Mouse (Mus musculus) spleen, postnatal 14 days (tissue): ENCODE measurements around the gene Evl.
A peak's percentile ranks its signal among the peaks of the same experiment; 100 is the strongest.

ENCODE experiments used
- DNase-seq, 2 experiments: peaks; one replicate each; pipeline ENCODE4 v3.0.0; 2021 to 2022; ENCODE audit warnings: low spot score in 2 of 2

Evl gene

DNA sequence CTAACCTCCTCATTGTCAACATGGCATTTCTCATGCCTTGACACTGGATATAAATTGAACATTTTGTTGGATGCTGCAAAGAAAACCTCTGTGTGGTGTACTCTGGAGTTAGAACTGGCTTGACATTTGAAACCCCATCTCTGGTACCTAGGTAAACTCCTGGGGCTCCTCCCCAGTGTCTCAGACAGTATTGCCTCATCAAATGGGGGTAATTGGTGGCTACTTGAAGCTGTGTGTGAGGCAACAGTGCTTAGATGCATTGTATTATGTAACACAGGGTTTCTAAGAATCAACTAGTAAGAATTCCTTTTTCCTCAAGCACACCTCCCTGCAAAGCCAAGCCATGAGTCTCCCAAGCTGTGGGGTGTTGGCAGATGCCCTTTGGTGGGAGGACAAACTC is 93.3 kb downstream of the Evl start:
- DNase-seq: no peak

DNA sequence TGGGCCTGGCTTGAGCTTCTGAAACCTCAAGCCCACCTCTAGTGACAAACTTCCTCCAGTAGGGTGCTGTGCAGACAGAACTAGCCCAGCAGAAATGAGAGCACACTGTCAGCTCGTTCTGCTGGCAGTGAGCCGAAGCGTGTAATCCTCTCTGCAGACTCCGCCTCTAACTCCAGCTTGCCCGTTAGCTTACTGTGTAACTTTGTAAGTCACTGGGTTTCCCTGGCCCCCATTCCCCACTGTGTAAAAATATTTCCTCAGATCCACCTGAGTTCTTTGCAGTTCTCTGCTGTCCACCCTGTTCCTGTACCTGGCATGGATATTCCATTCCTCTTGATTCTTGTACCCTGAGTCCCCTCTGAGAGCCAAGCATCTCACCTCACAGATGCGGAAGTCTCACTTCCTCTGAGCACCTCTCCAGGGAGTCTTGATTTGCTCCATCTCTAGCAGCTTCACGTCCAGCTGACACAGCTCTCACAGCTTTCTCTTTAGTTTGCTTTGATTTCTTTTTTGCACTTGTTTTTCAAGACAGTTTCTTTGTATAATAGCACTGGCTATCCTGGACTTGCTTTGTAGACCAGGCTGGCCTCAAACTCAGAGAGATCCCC is 96.6 kb downstream of the Evl start:
- peak in 1 of 2 experiments; percentile 20 for DNase-seq

DNA sequence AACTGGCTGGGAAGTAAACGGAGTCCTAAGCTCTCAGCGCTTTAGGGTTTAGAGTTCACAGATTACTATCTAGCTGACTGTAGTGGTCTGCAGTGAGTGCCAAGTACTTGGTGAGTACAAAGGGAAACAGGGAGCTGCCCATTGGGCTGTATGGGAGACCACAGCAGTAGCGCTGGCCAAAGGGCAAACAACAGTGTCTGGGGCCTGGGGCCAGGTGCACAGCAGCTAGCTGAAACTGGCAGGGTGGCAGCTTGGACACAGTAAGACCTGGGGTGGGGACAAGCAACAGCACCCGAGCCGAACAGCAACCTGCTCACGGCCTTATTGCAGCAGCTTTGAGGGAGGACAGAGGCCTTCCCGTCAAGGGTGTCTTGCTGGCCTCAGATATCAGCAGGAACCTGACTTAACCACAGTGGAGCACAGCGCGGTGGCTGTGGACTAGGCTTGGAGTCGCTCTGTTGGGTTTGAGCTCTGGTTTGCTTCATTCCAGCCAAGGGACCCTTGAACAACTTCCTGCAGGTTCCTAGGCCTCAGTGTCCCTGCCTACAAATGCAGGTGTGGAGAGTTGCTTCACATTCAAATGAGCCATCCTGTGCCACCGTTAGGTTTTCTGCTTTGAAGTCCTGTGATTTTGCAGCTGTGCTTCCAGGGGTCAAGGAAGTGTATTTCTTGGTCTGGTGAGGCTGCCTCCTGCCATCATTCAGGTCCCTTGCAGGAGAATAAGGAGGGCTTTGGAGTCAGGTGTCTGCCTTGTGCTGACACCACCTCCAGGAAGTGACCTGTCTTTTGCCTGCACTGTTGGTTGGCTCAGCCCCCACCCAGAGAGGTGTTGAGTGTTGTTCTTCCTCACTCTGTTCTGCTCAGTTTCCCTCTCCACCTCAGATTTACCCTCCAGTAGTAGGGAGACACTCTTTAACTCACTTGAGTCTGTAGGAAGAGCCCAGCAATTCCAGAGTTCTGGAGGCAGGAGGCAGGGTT is 99.1 kb downstream of the Evl start:
- DNase-seq: no peak

GRCm38 (mm10) chr12:108657350-108657749 is 102.8 kb downstream of the Evl start:
- peak in 1 of 2 experiments; percentile 45 for DNase-seq

- no peak for DNase-seq
Measured at GRCm38 (mm10) chr12:108668606-108669235, 114.2 kb downstream of the Evl start.

GRCm38 (mm10) chr12:108671541-108671940 is 117.0 kb downstream of the Evl start:
- no peak for DNase-seq

DNA sequence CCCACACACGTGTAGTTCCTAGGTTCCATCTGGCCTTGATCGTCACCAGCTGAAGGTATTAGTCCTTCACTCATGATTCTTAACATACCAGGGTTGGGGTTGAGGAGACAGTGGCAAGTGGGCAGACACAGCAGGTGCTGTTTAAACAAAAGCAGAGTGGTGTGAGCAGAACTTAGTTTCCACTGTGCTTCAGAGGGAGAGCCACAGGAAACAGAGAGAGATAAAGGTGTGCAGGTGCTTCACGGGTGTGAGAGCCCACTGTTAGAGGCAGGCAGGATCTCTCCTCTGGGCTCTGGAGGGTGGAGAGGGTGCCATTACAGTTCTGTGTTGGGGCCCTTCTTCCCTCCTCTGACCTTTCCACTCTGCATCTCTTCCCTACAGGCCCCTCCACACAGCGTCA is 118.4 kb downstream of the Evl start:
- DNase-seq: no peak

- no peak for DNase-seq
Measured at GRCm38 (mm10) chr12:108673546-108673945, 119.0 kb downstream of the Evl start.

DNA sequence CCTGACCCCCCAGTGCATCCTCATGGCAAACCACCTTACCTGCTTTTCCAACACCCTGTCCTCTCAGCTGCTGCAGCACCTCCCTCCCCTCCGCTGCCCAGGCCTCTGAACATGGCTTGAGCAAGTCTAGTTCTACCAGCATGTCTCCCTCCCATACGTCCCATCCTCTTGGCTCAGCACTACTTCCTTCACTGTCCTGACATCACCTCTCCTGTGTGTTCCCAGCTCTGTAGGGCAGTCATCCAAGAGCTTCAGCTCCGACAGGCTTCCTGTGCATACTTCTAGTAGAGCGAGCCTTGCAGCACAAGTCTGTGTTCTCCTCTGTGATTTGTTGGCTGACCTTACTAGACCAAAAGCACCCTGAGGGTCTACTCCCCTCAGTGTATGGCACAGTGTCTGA is 120.0 kb downstream of the Evl start:
- DNase-seq: no peak

DNA sequence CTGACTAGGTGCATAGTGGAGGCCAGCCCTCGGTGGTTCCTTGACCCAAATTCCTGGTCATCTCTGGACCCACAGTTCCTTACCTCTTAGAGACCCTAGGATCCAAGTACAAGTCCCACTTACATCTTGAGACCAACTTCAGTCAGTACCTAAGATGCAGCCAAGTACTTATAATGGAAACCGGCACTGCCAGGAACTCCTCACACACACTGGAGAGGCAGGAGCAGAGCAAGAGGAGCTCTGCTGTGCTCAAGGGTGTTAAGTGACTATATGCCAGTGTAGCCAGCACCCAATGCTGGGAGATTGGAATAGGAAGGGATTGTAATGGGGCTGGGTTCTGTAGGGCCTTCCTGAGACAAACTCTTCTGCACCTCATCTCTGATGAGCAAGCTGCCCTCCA is 120.4 kb downstream of the Evl start:
- DNase-seq: no peak

GRCm38 (mm10) chr12:108675614-108676401 is 121.3 kb downstream of the Evl start:
- no peak for DNase-seq

- no peak for DNase-seq
Measured at GRCm38 (mm10) chr12:108677116-108677515, 122.6 kb downstream of the Evl start.

- DNase-seq: no peak
Measured at GRCm38 (mm10) chr12:108678366-108678765, 123.8 kb downstream of the Evl start.

- no peak for DNase-seq
Measured at GRCm38 (mm10) chr12:108680861-108681260, 126.3 kb downstream of the Evl start.

DNA sequence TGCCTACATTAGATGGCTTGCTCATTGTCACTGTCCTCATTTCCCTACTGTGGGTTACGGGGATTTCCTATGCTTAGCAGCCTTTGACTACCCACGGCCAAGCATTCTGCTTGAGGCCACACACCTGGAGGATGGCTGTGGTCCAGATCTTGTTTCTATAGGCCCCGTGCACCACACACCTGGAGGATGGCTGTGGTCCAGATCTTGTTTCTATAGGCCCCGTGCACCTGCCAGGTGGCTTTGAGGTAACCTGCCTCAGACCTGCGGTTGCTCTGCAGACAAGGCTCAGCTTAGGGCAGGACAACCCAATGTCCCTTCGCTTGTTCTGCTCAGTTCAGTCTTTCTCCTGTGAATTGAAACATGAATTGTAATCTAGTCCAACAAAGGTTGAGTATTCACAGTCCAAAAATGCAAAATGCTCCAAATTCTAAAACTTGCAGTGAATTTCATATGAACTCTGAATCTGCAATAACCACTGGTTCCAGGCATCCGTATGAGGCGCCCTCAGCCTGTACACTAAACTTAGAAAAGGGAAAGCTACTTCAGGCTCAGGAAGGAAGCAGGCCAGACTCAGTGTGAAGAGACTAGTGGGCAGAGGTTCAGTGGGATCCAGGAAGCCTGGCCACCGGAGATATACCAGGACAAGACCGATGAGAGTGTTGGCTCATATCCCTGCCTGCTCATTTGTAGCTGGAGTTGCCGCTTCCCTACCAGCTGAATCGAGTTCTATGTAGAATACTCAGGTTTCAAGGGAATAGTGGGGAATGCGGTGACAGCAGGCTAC is 127.9 kb downstream of the Evl start:
- DNase-seq: no peak

DNA sequence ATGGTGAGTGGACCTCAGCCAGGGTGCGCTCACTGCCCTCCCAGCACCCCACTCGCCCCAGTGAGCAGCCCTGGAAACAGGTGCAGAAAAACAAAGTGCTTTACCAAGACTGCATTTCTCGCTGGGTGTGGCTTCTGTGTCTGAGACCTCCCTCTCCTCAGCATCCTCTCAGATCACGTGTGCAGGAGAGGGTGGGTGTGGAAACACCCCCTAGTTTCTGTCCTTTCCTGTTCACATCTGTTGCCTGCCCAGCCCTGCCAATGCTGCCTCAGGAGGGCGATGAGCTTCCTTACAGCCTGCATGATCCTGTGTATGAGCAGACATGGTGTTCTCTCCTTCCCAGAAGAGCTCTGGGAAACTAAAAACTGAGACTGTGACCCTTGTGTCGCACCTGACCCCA is 131.9 kb downstream of the Evl start:
- DNase-seq: no peak

- no peak for DNase-seq
Measured at GRCm38 (mm10) chr12:108686926-108687325, 132.4 kb downstream of the Evl start.

- no peak for DNase-seq
Measured at GRCm38 (mm10) chr12:108689167-108689566, 134.6 kb downstream of the Evl start.

- no peak for DNase-seq
Measured at GRCm38 (mm10) chr12:108690529-108690928, 136.0 kb downstream of the Evl start.

- DNase-seq: no peak
Measured at GRCm38 (mm10) chr12:108693592-108693991, 139.1 kb downstream of the Evl start.

GRCm38 (mm10) chr12:108694223-108694622 is 139.7 kb downstream of the Evl start:
- no peak for DNase-seq
